Mouse (Mus musculus) embryonic facial prominence, embryonic 10.5 days (tissue): ENCODE data around the gene Plekhg1. TPM values are rescaled to one million over a fixed set of nuclear protein-coding genes. Genes with fewer than 3 reads are reported as not detected.

Experiments used
- DNase-seq: peaks from one replicate; pipeline ENCODE4 v3.0.0-alpha.2; 2017; ENCODE audit warnings: low spot score
- H3K27ac ChIP-seq: fragments of 300-500 bp; sonication (generic); replicated peaks from 2 replicates; pipeline ENCODE4 v1.5.1; 2016; ENCODE audit warnings: mild to moderate bottlenecking
- H3K27me3 ChIP-seq: fragments of 300-500 bp; sonication (generic); replicated peaks from 2 replicates; pipeline ENCODE4 v1.6.1; 2016; ENCODE audit warnings: low read depth, mild to moderate bottlenecking; ENCODE audit not compliant: poor library complexity, severe bottlenecking
- H3K36me3 ChIP-seq: fragments of 300-500 bp; sonication (generic); replicated peaks from 2 replicates; pipeline ENCODE4 v1.6.1; 2016; ENCODE audit warnings: mild to moderate bottlenecking, moderate library complexity
- H3K4me1 ChIP-seq: fragments of 300-500 bp; sonication (generic); 2 replicates; pipeline ENCODE4 v1.6.1; 2016
- H3K4me3 ChIP-seq: fragments of 300-500 bp; sonication (generic); 2 replicates; pipeline ENCODE4 v1.5.1; 2016; ENCODE audit warnings: mild to moderate bottlenecking, moderate library complexity
- H3K9me3 ChIP-seq: fragments of 300-500 bp; sonication (generic); 2 replicates; pipeline ENCODE4 v1.6.1; 2016; ENCODE audit warnings: mild to moderate bottlenecking
- WGBS: fragments of 180-500 bp; shearing (Covaris S2); methylation state at CpG from one replicate; pipeline ENCODE4 v1.1.7; 2016; 5-methylcytosine and 5-hydroxymethylcytosine counted together
- polyA plus RNA-seq: library from polyadenylated mRNA; unstranded; fragments of >200 nt; fragmentation: Nextera tagmentation; extraction: Ambion mirVana; gene quantifications from 2 replicates; pipeline ENCODE4 v1.2.1, GENCODE M21; 2016

The Plekhg1 gene
- polyA plus RNA-seq, 1 experiment from 2014 or later = 14.4 TPM

GRCm38 (mm10) chr10:3749580-3749979 is 9.4 kb downstream of the Plekhg1 start:
- Histone ChIP-seq H3K36me3 (no peaks in the 10 kb centered on the region), H3K9me3 (no peaks in the 10 kb centered on the region), H3K4me3 (no peak overlapping the region), H3K4me1 (peaks cover 11% of the 10 kb centered on the region), H3K27ac (no peak overlapping the region), H3K27me3 (no peaks in the 10 kb centered on the region)
- 85% methylated on average over 1 of the region's 1 CpGs for WGBS
- DNase-seq = no peak

- H3K36me3 ChIP-seq = no peaks in the 10 kb centered on the region
- no peak overlapping the region for H3K4me3 ChIP-seq
- no peak for DNase-seq
- H3K4me1 ChIP-seq = peaks cover 16% of the 10 kb centered on the region
- no peak overlapping the region for H3K27ac ChIP-seq
- 84% methylated on average over 5 of the region's 5 CpGs for WGBS
- H3K9me3 ChIP-seq = no peaks in the 10 kb centered on the region
- H3K27me3 ChIP-seq = no peaks in the 10 kb centered on the region
These were observed 21.8 kb downstream of the Plekhg1 start for GRCm38 (mm10) chr10:3761992-3762391.

- H3K27ac ChIP-seq = no peak overlapping the region
- no peaks in the 10 kb centered on the region for H3K27me3 ChIP-seq
- WGBS = 71% methylated on average over 3 of the region's 3 CpGs
- no peaks in the 10 kb centered on the region for H3K36me3 ChIP-seq
- H3K4me3 ChIP-seq = no peak overlapping the region
- peaks cover 16% of the 10 kb centered on the region for H3K4me1 ChIP-seq
- no peak for DNase-seq
- H3K9me3 ChIP-seq = no peaks in the 10 kb centered on the region
These were observed 23.0 kb downstream of the Plekhg1 start for GRCm38 (mm10) chr10:3763199-3763598.

GRCm38 (mm10) chr10:3769131-3769530 is 29.0 kb downstream of the Plekhg1 start:
- no peak for DNase-seq
- WGBS = 91% methylated on average over 5 of the region's 5 CpGs
- Histone ChIP-seq H3K9me3 (peaks cover 4% of the 10 kb centered on the region; the same call in 1 of the 2 replicates), H3K36me3 (peaks cover 6% of the 10 kb centered on the region; the same call in 1 of the 2 replicates), H3K4me3 (no peak overlapping the region), H3K4me1 (no peaks in the 10 kb centered on the region), H3K27me3 (no peaks in the 10 kb centered on the region), H3K27ac (no peak overlapping the region)

- 85% methylated on average over 2 of the region's 2 CpGs for WGBS
- Histone ChIP-seq H3K27ac (no peak overlapping the region), H3K4me1 (no peaks in the 10 kb centered on the region), H3K36me3 (peaks cover 6% of the 10 kb centered on the region; the same call in 1 of the 2 replicates), H3K4me3 (no peak overlapping the region), H3K9me3 (peaks cover 4% of the 10 kb centered on the region; the same call in 1 of the 2 replicates), H3K27me3 (no peaks in the 10 kb centered on the region)
- DNase-seq = no peak
These were observed 34.2 kb downstream of the Plekhg1 start for GRCm38 (mm10) chr10:3774330-3774729.

- H3K4me3 ChIP-seq = no peak overlapping the region
- peaks cover 4% of the 10 kb centered on the region; the same call in 1 of the 2 replicates for H3K9me3 ChIP-seq
- no peak for DNase-seq
- H3K27ac ChIP-seq = no peak overlapping the region
- H3K27me3 ChIP-seq = no peaks in the 10 kb centered on the region
- WGBS = 86% methylated on average over 2 of the region's 2 CpGs
- no peaks in the 10 kb centered on the region for H3K4me1 ChIP-seq
- H3K36me3 ChIP-seq = peaks cover 6% of the 10 kb centered on the region; the same call in 1 of the 2 replicates
These were observed 36.6 kb downstream of the Plekhg1 start for GRCm38 (mm10) chr10:3776761-3777160.

GRCm38 (mm10) chr10:3785362-3785761 is 45.2 kb downstream of the Plekhg1 start:
- 93% methylated on average over 4 of the region's 4 CpGs for WGBS
- Histone ChIP-seq H3K36me3 (no peaks in the 10 kb centered on the region), H3K4me3 (no peak overlapping the region), H3K4me1 (peaks cover 7% of the 10 kb centered on the region), H3K27me3 (no peaks in the 10 kb centered on the region), H3K9me3 (no peaks in the 10 kb centered on the region), H3K27ac (no peak overlapping the region)
- no peak for DNase-seq

- no peaks in the 10 kb centered on the region for H3K9me3 ChIP-seq
- H3K4me3 ChIP-seq = no peak overlapping the region
- no peak overlapping the region for H3K27ac ChIP-seq
- H3K4me1 ChIP-seq = peaks cover 7% of the 10 kb centered on the region
- WGBS = 95% methylated on average over 4 of the region's 4 CpGs
- no peak for DNase-seq
- H3K36me3 ChIP-seq = no peaks in the 10 kb centered on the region
- H3K27me3 ChIP-seq = no peaks in the 10 kb centered on the region
These were observed 46.4 kb downstream of the Plekhg1 start for GRCm38 (mm10) chr10:3786531-3786930.

GRCm38 (mm10) chr10:3787006-3787405 is 46.8 kb downstream of the Plekhg1 start:
- Histone ChIP-seq H3K36me3 (no peaks in the 10 kb centered on the region), H3K27ac (no peak overlapping the region), H3K4me3 (no peak overlapping the region), H3K4me1 (peaks cover 7% of the 10 kb centered on the region), H3K9me3 (no peaks in the 10 kb centered on the region), H3K27me3 (no peaks in the 10 kb centered on the region)
- no peak for DNase-seq
- 89% methylated on average over 5 of the region's 5 CpGs for WGBS

- DNase-seq = no peak
- no peaks in the 10 kb centered on the region for H3K9me3 ChIP-seq
- H3K27me3 ChIP-seq = no peaks in the 10 kb centered on the region
- no peaks in the 10 kb centered on the region for H3K4me1 ChIP-seq
- no peak overlapping the region for H3K4me3 ChIP-seq
- 90% methylated on average over 3 of the region's 3 CpGs for WGBS
- no peak overlapping the region for H3K27ac ChIP-seq
- H3K36me3 ChIP-seq = no peaks in the 10 kb centered on the region
These were observed 53.7 kb downstream of the Plekhg1 start for GRCm38 (mm10) chr10:3793825-3794224.

- Histone ChIP-seq H3K4me1 (no peaks in the 10 kb centered on the region), H3K27ac (no peak overlapping the region), H3K36me3 (no peaks in the 10 kb centered on the region), H3K4me3 (no peak overlapping the region), H3K27me3 (no peaks in the 10 kb centered on the region), H3K9me3 (no peaks in the 10 kb centered on the region)
- no peak for DNase-seq
These were observed 59.3 kb downstream of the Plekhg1 start for GRCm38 (mm10) chr10:3799455-3799854.

GRCm38 (mm10) chr10:3801254-3801653 is 61.1 kb downstream of the Plekhg1 start:
- Histone ChIP-seq H3K36me3 (no peaks in the 10 kb centered on the region), H3K9me3 (no peaks in the 10 kb centered on the region), H3K27ac (no peak overlapping the region), H3K4me1 (peaks cover 7% of the 10 kb centered on the region; the same call in 1 of the 2 replicates), H3K4me3 (no peak overlapping the region), H3K27me3 (no peaks in the 10 kb centered on the region)
- no peak for DNase-seq
- WGBS = 79% methylated on average over 6 of the region's 6 CpGs

- DNase-seq = peak; percentile 18
- Histone ChIP-seq H3K27me3 (no peaks in the 10 kb centered on the region), H3K36me3 (no peaks in the 10 kb centered on the region), H3K4me3 (no peak overlapping the region), H3K4me1 (peaks cover 27% of the 10 kb centered on the region), H3K9me3 (no peaks in the 10 kb centered on the region), H3K27ac (no peak overlapping the region)
- WGBS = 35% methylated on average over 3 of the region's 3 CpGs
These were observed 65.2 kb downstream of the Plekhg1 start for GRCm38 (mm10) chr10:3805334-3805733.

GRCm38 (mm10) chr10:3807980-3808379 is 67.8 kb downstream of the Plekhg1 start:
- Histone ChIP-seq H3K9me3 (no peaks in the 10 kb centered on the region), H3K4me3 (no peak overlapping the region), H3K4me1 (peaks cover 27% of the 10 kb centered on the region), H3K36me3 (no peaks in the 10 kb centered on the region), H3K27me3 (no peaks in the 10 kb centered on the region), H3K27ac (0 out of 2 replicates have a peak overlapping the region, but pooled peaks have one; percentile 24)
- WGBS = 78% methylated on average over 3 of the region's 3 CpGs
- peak; percentile 23 for DNase-seq
